Mouse (Mus musculus) cerebellum, adult 11-12 months (tissue): ENCODE measurements around the gene Zfp94.

Experiments
- DNase-seq: peaks from one replicate; pipeline ENCODE4 v3.0.0; 2022

Zfp94 gene

DNA sequence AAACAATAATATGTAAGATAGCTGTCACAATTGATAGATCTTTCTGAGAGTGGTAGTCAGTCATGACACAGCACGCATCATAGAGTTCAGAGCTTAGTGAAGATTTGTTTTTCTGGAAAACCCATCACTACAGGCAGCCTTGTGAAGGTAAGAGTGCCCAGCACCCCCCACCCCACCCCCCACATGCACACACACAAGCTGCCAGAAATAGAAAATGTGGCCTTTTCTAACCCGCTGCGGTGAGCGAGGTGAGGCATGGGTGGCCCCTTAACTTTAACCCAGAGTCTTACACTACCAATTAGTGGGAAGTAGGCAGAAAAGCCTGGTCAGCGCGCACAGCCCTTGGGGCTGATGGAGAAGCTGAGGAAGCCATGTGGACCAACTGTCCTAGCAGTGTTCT is 45.3 kb downstream of the Zfp94 start:
- no peak for DNase-seq

DNA sequence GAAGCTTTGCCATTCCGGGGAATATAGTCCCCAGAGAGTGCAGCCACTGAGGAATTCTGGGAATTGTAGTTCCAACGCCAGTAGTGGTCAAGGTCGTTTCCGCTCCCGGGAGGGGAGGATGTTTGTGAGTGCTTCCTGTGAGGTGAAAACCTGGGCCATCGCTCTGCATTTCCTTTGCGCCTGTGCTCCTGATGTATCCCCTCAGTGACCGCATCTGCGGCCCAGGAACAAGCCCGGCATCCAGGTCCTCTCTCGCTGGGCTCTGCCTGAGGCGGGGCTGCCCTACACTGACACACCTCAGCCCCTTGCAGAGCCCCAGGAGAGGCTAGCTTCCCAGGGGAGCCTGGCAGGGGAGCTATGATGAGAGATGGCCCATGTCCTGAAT is 46.2 kb downstream of the Zfp94 start, which contains the start of gene Zfp93:
Zfp93 (plus strand) TSS at position 133 of the 385 bp plus-strand sequence.
- peak; percentile 86 for DNase-seq

DNA sequence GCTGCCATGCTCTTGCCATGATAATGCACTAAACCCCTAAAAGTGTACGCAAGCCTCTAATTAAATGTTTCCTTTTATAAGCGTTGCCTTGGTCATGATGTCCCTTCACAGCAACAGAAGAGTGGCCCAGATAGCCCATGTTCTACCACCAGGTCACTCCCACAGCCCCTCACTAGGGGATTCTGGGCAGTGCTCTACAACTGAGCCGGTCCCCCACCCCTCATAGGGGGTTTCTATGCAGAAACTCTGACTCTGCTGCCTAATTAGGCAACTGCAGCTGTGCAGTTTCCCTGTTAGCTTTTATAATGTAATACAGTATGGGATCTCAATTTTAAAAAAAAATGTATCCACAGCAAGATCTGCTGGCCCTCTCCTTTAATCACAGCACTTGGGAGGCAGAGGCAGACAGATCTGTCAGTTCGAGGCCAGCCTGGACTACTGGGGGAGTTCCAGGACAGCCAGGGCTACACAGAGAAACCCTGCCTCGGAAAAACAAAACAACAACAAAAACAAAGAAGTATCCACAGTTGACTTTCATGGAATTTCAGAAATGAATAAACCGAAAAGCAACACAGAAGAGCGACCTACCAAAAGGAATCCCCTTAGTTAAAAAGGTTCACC is 46.7 kb downstream of the Zfp94 start:
- no peak for DNase-seq

DNA sequence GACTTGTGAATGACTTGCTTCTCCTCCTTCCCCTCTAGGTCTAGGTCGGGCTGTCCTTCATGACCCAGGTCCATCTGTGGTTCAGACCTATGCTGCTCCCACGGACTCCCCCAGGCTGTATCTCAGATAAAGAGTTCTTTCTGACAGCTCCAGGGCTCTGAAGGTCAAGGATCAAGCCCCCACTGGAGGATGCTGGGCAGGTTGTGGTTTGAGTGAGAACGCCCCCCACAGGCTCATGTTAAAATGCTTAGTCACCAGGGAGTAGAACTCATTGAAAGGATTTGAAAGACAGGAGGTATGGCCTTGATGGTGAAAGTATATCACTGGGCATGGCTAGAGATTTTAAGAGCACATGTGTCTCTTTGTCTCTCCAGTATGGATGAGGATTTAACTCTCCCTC is 47.2 kb downstream of the Zfp94 start:
- peak; percentile 33 for DNase-seq

DNA sequence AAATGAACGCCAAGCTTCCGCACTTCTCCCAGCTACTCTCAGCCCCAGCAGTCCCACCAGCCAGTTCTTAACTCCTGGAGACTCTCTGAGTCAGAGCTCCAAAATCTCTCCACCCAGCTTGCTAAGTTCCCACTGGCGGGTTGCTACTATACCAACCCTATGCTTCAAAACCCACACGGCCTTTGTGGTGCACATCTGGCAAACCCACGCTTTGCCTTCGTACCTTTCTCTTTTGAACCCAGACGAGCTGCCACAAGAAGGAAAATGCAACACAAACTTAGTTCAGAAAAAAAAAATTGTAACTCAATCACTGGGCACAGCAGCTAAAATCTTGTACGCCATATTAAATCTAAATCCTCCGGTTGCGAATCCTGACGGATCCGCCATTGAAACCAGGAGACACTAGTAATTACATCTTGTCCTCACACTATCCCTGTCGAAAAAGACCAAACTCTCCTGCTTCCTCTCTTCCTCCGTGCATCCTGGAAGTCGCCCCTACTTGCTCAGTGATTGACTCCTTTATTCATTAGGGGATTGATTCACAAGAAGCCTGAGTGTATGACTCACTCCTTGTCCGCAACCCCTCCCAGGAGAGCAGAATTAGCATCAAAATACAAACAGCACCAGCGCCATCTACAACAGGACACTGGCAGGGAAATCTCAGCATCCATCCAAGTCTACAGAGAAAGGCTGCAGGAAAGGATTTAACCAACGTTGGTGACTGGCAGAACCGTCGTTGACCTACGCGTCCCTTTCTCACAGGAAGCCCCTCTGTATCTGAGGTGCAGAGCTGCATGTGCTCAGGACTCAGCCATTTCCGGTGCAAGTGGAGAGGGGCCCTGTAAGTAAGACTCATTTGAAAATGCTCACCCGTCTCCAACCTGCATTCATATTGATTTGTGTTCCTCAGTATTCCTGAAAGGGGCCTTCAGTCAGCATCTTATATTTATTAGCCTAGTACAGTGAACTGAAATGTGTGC is 48.0 kb downstream of the Zfp94 start:
- no peak for DNase-seq

DNA sequence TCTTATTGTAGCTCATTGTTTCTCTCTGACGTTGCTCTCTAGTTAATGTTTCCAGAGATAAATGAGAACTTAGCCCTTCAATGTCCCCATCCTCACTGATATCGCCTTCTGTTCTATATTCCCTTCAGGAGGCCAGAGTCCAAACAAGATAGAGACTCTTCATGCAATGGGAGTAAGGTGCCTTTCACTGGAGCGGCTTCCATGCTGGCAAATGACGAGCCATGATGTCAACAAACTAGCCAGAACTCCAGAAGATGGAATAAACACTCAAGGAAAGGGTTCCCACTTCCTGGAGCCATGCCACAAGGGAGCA is 56.5 kb downstream of the Zfp94 start:
- DNase-seq, result no peak

DNA sequence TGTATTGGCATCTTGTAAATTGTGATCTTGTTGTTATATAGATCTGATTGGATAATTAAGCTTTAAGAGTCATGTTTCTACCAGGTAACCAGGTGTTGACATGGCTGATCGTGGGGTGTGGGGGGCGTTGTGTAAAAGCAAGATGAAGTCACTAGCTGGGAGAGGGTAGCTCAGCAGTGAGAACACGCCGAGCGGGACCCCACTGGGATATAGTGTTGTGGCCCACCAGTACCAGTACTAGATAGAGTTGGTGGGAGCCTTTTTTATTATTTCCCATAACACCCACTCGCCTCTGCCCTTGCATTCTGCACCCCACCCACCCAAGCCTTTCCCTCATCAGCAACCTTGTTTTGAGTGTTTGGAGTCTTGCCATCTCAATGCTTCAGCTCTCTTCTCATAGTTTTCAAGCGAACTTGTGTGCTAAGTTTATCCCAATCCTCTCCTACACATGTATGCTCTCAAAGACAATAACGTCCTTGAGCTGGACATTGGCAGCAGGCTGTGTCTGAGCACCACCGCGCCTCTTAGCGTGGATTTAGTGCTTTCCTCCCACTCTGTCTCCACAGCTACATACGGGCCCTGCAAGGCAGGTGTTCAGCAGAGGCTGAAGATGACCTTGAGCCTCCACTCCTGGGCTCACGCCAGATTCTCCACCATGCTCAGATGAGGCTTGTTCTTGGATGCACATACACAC is 57.0 kb downstream of the Zfp94 start:
- no peak for DNase-seq

DNA sequence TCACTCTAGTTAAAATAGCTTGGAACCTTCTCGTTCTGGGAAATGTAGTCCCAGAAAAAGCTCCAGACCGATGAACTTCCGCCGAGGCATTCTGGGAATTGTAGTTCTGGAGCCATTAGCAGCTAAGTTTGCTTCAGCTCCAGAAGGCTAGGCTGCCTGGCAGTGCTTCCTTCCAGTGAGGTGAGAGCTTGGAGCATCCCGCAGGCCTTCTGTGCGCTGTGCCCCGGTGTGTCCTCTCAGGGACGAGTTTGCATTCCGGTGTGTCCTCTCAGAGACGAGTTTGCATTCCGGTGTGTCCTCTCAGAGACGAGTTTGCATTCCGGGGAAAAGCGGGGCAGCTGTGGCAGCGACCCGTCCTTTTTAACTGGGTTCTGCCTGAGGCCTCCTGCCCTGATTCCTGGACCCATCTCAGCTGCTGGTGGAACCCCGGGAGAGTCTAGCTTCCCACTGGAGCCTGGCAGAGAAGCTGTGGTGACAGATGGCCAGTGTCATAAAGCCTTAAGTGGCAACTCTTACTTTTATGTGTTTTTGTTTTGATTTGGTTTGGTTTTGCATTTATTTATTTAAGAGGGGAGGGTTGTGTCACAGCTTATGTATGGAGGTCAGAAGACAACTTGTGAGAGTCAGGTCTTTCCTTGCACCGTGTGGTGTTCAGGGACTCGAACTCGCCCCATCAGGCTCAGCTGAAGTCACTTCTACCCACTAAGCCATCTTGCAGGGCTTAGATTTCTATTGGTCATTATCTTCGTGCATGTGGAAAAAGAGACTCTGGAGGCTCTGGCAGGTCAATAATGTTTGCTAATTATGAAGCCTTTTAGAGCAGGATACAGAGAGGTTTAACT is 61.6 kb downstream of the Zfp94 start, which contains the start of gene Zfp108:
Zfp108 (plus strand) TSS at position 162 of the 842 bp plus-strand sequence.
- peak; percentile 89 for DNase-seq

DNA sequence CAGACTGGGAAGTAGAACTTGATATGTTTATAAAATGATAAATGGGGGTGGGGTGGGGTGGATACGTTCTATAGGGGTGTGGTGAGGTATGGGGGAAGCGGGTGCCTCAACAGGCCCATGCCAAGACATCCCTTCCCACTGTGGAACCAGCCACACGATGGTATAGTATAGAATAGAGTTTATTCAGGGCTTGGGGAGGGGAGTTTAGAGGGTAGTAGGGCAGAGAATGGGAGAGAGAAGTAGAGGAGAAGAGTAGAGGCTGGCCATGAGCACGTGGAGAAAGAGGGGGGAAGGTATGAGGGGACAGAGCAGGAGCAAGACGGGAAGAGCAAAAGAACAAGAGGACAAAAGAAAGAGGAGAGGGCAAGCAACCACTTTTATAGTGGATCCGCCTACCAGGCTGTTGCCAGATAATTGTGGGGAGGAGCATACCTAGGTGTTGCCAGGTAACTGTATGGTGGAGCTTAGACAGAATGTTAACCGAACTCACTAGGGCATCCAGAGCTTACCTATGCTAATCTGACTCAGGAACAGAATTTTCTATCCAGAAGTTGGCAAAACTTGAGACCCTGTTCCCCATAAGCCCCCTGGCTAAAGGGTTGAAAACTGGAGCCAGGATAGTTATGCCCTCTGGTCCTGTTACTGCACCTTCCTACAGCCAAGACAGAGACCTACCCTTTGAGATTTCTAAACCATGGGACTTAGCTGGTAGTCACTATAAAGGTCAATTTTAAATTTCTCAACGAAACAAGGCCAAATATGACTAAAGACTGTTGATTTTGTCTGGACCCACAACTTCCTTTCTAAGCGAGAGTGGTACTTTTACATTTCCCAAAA is 62.5 kb downstream of the Zfp94 start:
- no peak for DNase-seq
